Mouse (Mus musculus): ENCODE results near the gene Ppp1r14d.

The Ppp1r14d gene

DNA sequence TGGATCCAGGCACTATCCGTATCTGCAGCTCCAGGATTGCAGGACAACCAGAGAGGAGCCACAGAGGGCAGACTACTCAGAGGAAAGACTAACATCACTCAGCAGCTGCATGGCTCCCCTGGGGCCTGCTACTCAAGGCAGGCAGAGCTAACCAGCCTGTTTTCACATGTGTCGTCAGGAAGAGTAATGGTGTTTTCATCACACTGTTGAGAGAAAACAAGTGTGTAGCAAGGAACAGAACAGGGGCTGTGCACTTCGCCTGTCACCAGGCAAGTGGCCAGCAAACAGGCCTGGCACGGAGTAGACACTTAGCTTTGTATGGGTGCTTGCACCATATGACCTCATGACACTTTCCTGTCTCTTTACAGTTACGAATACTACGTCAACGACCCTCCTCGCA, 58.1 kb downstream of the Ppp1r14d start:
- DNase-seq = no peak

DNA sequence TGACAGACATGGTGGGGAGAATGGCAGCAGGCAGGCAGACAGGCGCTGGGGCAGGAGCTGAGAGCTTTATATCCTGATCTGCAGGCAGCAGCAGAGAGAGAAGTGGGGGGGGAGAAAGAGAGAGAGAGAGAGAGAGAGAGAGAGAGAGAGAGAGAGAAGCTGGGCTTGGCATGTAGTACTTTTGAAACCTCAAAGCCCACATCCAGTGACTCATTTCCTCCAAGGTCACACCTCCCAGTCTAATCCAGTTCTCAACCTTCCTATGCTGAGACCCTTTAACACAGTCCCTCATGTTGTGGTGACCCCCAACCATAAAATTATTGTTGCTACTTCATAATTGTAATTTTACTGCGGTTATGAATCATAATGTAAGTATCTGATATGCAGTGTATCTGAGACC, 59.4 kb downstream of the Ppp1r14d start:
- DNase-seq = no peak

All from cerebellum, adult 18-20 months (tissue).